Mouse (Mus musculus): ENCODE results near the gene Esrrb. TPM values are rescaled to one million over a fixed set of nuclear protein-coding genes. Genes with fewer than 3 reads are reported as not detected.

Esrrb gene
- total and polyA plus RNA-seq, 2 experiments from 2014 or later = 3.1 to 9.8 TPM

DNA sequence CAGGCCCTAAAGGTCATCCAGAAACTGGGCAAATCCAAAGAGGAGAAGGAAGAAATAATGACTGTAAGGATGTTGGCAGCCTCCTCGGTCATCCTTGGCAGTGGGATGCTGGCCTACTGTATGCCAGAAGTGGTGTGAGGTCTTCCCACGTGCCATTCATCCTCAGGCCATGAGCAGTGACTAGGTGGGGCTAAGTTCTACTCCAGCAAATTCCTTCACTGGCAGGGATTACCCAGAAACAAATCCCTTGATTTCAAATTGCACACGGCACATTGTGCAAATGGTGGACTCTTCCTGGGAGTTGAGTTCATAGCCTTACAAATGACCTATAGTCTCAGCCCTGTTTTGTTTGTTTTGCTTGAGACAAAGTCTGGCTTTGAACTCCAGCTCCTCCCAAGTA lies 151.4 kb downstream of the Esrrb start:
- Histone ChIP-seq H3K4me3 (ENCODE audit: low read length) (no peak overlapping the region), H3K9me3 (ENCODE audit: low read length) (no peaks in the 10 kb centered on the region), H3K27me3 (ENCODE audit: insufficient read depth, low read length) (no peaks in the 10 kb centered on the region), H3K27ac (no peak overlapping the region), H3K4me2 (ENCODE audit: low read depth, low read length) (no peak overlapping the region), H3K4me1 (ENCODE audit: insufficient read depth, low read length) (no peaks in the 10 kb centered on the region; the same call in 1 of the 2 replicates), H3K9ac (replicated peaks; ENCODE audit: low read length) (no peak overlapping the region), H3K36me3 (ENCODE audit: insufficient read depth, low read length) (no peaks in the 10 kb centered on the region)
- no peak for TF ChIP-seq CTCF (IDR thresholded peaks at IDR 0.05; ENCODE audit: low read depth)
- ATAC-seq = no peak
- no peak for DNase-seq (ENCODE audit: low spot score)
- 71% methylated on average over 3 of the region's 3 CpGs for WGBS

DNA sequence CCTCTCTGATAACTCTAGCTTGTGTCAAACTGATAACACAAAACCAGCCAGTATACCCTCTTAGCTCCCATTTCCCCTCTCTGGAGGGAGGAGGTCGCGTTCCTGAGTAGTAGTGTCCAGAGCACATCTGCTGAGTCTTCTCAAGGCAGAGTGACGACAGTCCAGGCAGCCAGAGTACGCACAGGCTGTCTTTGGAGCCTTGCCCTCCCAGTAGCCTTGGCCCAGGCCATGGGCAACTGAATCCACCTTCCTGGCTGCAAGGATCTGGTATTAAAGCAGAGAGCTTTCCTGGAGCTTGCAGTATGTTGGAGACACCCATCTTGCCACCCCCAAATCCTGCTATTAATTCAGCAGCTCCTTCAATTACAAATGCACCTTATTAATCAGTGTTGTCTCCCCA lies 152.7 kb downstream of the Esrrb start:
- H3K4me1 ChIP-seq (ENCODE audit: insufficient read depth, low read length) = peaks cover 2% of the 10 kb centered on the region; the same call in 1 of the 2 replicates
- no peak for TF ChIP-seq CTCF (IDR thresholded peaks at IDR 0.05; ENCODE audit: low read depth)
- no peak overlapping the region for H3K4me3 ChIP-seq (ENCODE audit: low read length)
- WGBS = 82% methylated on average over 4 of the region's 4 CpGs
- H3K4me2 ChIP-seq (ENCODE audit: low read depth, low read length) = no peak overlapping the region
- no peak overlapping the region for H3K9ac ChIP-seq (replicated peaks; ENCODE audit: low read length)
- H3K36me3 ChIP-seq (ENCODE audit: insufficient read depth, low read length) = no peaks in the 10 kb centered on the region
- no peaks in the 10 kb centered on the region for H3K9me3 ChIP-seq (ENCODE audit: low read length)
- ATAC-seq (no peak), DNase-seq (ENCODE audit: low spot score) (no peak)
- H3K27ac ChIP-seq = no peak overlapping the region
- no peaks in the 10 kb centered on the region for H3K27me3 ChIP-seq (ENCODE audit: insufficient read depth, low read length)

DNA sequence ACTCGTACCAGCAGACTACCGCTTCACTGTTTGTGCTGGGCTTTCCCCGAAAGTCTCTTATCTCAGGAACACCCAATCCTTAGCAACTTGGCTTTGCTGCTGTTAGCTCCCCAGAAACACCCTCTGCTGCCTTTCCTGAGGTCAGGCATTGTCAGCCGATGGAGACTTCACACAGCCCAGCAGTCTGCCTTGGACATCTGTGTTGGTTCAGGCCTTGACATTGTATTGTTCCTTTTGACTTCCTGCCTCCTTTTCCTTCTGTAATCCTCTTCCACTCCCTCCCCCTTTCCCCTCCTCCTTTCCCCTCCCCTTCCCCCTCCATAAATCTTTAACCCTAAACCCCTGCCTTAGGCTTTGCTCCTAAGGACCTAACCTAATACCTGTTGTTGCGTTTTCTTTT lies 155.7 kb downstream of the Esrrb start:
- ATAC-seq = no peak

DNA sequence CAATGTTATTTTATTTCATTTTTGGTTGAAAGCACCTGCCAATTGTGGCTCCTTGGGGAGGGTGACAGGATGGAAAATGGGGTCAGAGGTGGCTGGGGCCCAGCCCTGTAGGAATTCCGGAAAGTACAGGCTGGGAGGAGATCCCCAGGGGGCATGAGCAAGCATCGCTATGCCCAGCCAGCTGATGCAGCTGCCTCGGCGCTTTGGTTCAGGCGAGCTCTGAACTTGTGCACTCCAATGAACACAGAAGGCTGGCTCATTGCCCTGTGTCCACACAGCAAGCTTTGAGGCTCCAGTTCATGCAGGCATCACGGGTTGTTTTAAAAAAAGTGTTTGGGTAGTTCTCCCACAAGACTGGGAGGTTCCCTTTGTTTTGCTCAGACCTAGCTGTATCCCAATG lies 156.8 kb downstream of the Esrrb start:
- Histone ChIP-seq H3K4me1 (ENCODE audit: insufficient read depth, low read length) (0 out of 2 replicates have a peak, but pooled peaks cover 3% of the 10 kb centered on the region), H3K4me3 (ENCODE audit: low read length) (no peak overlapping the region), H3K9me3 (ENCODE audit: low read length) (no peaks in the 10 kb centered on the region), H3K36me3 (ENCODE audit: insufficient read depth, low read length) (no peaks in the 10 kb centered on the region), H3K27ac (no peak overlapping the region), H3K4me2 (ENCODE audit: low read depth, low read length) (no peak overlapping the region), H3K27me3 (ENCODE audit: insufficient read depth, low read length) (no peaks in the 10 kb centered on the region), H3K9ac (replicated peaks; ENCODE audit: low read length) (no peak overlapping the region)
- 43% methylated on average over 6 of the region's 6 CpGs for WGBS
- DNase-seq (ENCODE audit: low spot score) (peak; percentile 38), ATAC-seq (no peak)
- no peak for TF ChIP-seq CTCF (IDR thresholded peaks at IDR 0.05; ENCODE audit: low read depth)

More for the DNA sequence above, 155.7 kb downstream of the Esrrb start:
- H3K27me3 ChIP-seq (ENCODE audit: insufficient read depth, low read length) = no peaks in the 10 kb centered on the region
- H3K27ac ChIP-seq = no peak overlapping the region
- H3K9me3 ChIP-seq (ENCODE audit: low read length) = no peaks in the 10 kb centered on the region
- DNase-seq (ENCODE audit: low spot score) = no peak
- no peak overlapping the region for H3K4me2 ChIP-seq (ENCODE audit: low read depth, low read length)
- H3K36me3 ChIP-seq (ENCODE audit: insufficient read depth, low read length) = no peaks in the 10 kb centered on the region
- TF ChIP-seq CTCF (IDR thresholded peaks at IDR 0.05; ENCODE audit: low read depth) = no peak
- no peak overlapping the region for H3K9ac ChIP-seq (replicated peaks; ENCODE audit: low read length)
- 79% methylated on average over 5 of the region's 5 CpGs for WGBS
- peaks cover 3% of the 10 kb centered on the region; the same call in 1 of the 2 replicates for H3K4me1 ChIP-seq (ENCODE audit: insufficient read depth, low read length)
- no peak overlapping the region for H3K4me3 ChIP-seq (ENCODE audit: low read length)

DNA sequence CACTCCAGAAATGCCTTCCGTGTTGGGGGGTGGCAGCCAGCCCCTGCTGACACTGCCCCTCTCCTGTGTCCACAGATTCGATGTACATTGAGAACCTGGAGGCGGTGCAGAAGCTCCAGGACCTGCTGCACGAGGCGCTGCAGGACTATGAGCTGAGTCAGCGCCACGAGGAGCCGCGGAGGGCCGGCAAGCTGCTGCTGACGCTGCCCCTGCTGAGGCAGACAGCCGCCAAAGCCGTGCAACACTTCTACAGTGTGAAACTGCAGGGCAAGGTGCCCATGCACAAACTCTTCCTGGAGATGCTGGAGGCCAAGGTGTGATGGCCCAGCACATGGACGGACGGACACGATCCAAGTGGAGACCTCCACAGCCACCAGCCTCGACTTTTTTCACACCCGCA lies 157.8 kb downstream of the Esrrb start:
- Histone ChIP-seq H3K4me2 (ENCODE audit: low read depth, low read length) (no peak overlapping the region), H3K4me3 (ENCODE audit: low read length) (no peak overlapping the region), H3K4me1 (ENCODE audit: insufficient read depth, low read length) (0 out of 2 replicates have a peak, but pooled peaks cover 3% of the 10 kb centered on the region), H3K9ac (replicated peaks; ENCODE audit: low read length) (no peak overlapping the region), H3K27ac (no peak overlapping the region), H3K27me3 (ENCODE audit: insufficient read depth, low read length) (no peaks in the 10 kb centered on the region), H3K9me3 (ENCODE audit: low read length) (no peaks in the 10 kb centered on the region), H3K36me3 (ENCODE audit: insufficient read depth, low read length) (no peaks in the 10 kb centered on the region)
- ATAC-seq (no peak), DNase-seq (ENCODE audit: low spot score) (peak; percentile 72)
- 22% methylated on average over 18 of the region's 18 CpGs for WGBS
- TF ChIP-seq CTCF (IDR thresholded peaks at IDR 0.05; ENCODE audit: low read depth) = no peak

DNA sequence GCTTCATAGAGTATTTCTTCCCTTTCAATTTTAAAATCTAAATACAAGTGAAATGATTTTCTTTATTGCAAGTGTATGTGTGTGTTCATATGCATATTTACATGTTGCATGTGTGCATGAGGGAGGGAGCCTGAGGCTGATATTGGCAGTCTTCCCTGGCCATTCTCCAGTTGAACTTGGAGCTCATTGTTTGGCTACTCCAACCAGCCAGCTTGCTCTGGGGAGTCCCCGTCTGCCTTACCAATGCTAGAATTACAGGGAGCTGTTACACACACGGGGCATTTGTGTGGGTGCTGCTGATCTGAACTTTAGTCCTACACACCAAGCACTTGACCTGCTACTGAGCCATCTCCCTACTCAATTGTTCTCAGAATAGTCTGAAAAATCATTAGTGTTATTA lies 173.4 kb downstream of the Esrrb start:
- ATAC-seq (no peak), DNase-seq (ENCODE audit: low spot score) (peak; percentile 63)
- no peak overlapping the region for H3K9ac ChIP-seq (replicated peaks; ENCODE audit: low read length)
- WGBS = 44% methylated on average over 2 of the region's 2 CpGs
- no peaks in the 10 kb centered on the region for H3K36me3 ChIP-seq (ENCODE audit: insufficient read depth, low read length)
- H3K9me3 ChIP-seq (ENCODE audit: low read length) = no peaks in the 10 kb centered on the region
- no peaks in the 10 kb centered on the region for H3K27me3 ChIP-seq (ENCODE audit: insufficient read depth, low read length)
- H3K4me1 ChIP-seq (ENCODE audit: insufficient read depth, low read length) = no peaks in the 10 kb centered on the region
- H3K27ac ChIP-seq = no peak overlapping the region
- no peak overlapping the region for H3K4me2 ChIP-seq (ENCODE audit: low read depth, low read length)
- H3K4me3 ChIP-seq (ENCODE audit: low read length) = no peak overlapping the region
- no peak for TF ChIP-seq CTCF (IDR thresholded peaks at IDR 0.05; ENCODE audit: low read depth)

DNA sequence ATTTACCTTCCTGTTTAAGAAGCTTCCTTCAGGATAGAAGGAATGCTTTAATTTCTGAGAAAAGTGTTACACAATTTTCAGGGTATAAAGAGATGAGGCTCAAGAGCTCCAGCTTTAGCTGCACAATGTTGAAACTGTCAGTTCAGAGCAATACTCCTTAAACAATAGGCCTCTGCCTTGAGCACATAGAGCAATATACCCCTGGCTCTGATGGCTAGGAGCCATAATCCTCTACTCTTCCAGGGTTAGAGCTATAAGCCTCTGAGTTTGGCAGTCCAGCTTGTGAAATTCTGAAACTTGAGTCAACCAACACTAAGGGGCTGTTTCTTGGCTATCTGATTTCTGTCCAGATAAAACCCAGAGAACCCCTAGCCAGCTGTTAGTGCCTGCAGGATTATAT lies 176.9 kb downstream of the Esrrb start:
- H3K36me3 ChIP-seq (ENCODE audit: insufficient read depth, low read length) = no peaks in the 10 kb centered on the region
- no peak overlapping the region for H3K9ac ChIP-seq (replicated peaks; ENCODE audit: low read length)
- no peak overlapping the region for H3K4me3 ChIP-seq (ENCODE audit: low read length)
- no peaks in the 10 kb centered on the region for H3K27me3 ChIP-seq (ENCODE audit: insufficient read depth, low read length)
- no peaks in the 10 kb centered on the region for H3K4me1 ChIP-seq (ENCODE audit: insufficient read depth, low read length)
- H3K27ac ChIP-seq = no peak overlapping the region
- H3K9me3 ChIP-seq (ENCODE audit: low read length) = no peaks in the 10 kb centered on the region
- no peak for TF ChIP-seq CTCF (IDR thresholded peaks at IDR 0.05; ENCODE audit: low read depth)
- H3K4me2 ChIP-seq (ENCODE audit: low read depth, low read length) = no peak overlapping the region
- ATAC-seq = no peak
- DNase-seq (ENCODE audit: low spot score) = no peak

Measured in hindbrain, postnatal 0 days (tissue).